Mouse (Mus musculus): ENCODE data around the gene Phkg1. TPM values are rescaled to one million over a fixed set of nuclear protein-coding genes. Genes with fewer than 3 reads are reported as not detected.

Gene Phkg1
- polyA plus RNA-seq, 1 experiment from 2014 or later = 0.24 TPM

DNA sequence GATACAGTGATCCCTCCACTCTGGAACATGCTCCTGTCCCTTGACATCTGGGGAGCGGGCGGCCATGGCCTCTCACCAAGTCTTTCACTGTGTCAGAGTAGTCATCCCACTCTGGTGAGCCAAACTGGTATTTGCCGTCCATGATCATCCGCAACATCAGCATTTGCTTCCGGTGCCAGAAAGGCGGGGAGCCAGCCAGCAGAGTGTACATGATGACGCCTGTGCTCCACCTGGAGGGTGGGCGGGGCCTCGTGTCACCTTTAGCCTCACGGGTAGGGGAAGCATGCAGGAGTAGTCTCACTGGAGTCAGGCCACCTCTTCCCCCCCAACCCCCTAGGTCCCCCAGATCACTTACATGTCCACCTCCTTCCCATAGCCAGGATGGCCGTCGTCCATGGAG, 32.5 kb downstream of the Phkg1 start:
- H3K9me3 ChIP-seq = no peaks in the 10 kb centered on the region
- no peak overlapping the region for H3K4me3 ChIP-seq
- 77% methylated on average over 12 of the region's 12 CpGs for WGBS
- no peaks in the 10 kb centered on the region for H3K4me1 ChIP-seq
- 0 out of 2 replicates have a peak, but pooled peaks cover 12% of the 10 kb centered on the region for H3K36me3 ChIP-seq
- H3K9ac ChIP-seq = no peak overlapping the region
- no peak overlapping the region for H3K4me2 ChIP-seq
- H3K27me3 ChIP-seq = no peaks in the 10 kb centered on the region
- H3K27ac ChIP-seq = no peak overlapping the region
- no peak for ATAC-seq (ENCODE audit: borderline replicate concordance, extremely low read depth, low FRiP score, low TSS enrichment)

DNA sequence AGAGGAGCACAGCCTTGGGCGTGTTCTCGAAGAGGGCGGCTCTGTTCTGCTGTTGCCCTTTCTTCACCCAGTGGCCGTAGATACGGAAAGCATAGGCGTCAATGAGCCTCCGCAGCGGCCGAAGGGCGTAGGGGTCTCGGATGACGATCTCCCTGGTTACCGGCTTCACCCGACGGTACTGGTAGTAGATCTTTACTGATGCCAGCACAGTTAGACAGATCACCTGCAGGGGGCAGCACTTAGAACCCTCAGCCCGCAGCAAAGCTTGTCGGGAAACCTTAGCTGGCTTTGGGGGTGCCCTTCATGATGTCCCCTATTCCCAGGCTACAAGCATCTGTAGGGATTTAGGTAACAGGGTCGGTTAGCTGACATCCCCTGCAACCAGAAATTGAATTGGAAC, 33.9 kb downstream of the Phkg1 start:
- Histone ChIP-seq H3K4me3 (no peak overlapping the region), H3K27me3 (no peaks in the 10 kb centered on the region), H3K4me2 (no peak overlapping the region), H3K27ac (no peak overlapping the region), H3K9ac (no peak overlapping the region), H3K4me1 (no peaks in the 10 kb centered on the region), H3K9me3 (no peaks in the 10 kb centered on the region), H3K36me3 (0 out of 2 replicates have a peak, but pooled peaks cover 18% of the 10 kb centered on the region)
- 14% methylated on average over 18 of the region's 18 CpGs for WGBS
- ATAC-seq (ENCODE audit: borderline replicate concordance, extremely low read depth, low FRiP score, low TSS enrichment) = no peak

DNA sequence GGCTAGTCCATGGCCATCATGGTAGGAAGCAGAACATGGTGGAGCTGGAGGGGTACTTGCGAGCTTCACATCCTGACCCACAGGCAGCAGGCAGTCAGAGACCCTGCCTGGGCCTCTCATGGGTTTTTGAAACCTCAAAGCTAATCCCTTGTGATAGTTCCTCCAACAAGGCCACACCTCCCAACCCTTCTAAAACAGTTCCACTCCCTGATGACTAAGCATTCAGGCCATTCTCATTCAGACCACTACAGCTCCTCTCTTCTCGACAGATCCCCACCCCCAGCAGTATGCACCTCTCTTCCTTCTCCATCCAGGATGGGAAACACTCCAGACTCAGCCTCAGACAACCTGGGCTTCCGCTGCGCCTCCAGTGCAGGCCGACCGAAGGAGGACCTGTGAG, 36.0 kb downstream of the Phkg1 start:
- Histone ChIP-seq H3K9me3 (no peaks in the 10 kb centered on the region), H3K4me1 (no peaks in the 10 kb centered on the region), H3K9ac (no peak overlapping the region), H3K36me3 (peaks cover 26% of the 10 kb centered on the region), H3K27ac (no peak overlapping the region), H3K4me2 (no peak overlapping the region), H3K4me3 (no peak overlapping the region), H3K27me3 (no peaks in the 10 kb centered on the region)
- 94% methylated on average over 6 of the region's 6 CpGs for WGBS
- no peak for ATAC-seq (ENCODE audit: borderline replicate concordance, extremely low read depth, low FRiP score, low TSS enrichment)

DNA sequence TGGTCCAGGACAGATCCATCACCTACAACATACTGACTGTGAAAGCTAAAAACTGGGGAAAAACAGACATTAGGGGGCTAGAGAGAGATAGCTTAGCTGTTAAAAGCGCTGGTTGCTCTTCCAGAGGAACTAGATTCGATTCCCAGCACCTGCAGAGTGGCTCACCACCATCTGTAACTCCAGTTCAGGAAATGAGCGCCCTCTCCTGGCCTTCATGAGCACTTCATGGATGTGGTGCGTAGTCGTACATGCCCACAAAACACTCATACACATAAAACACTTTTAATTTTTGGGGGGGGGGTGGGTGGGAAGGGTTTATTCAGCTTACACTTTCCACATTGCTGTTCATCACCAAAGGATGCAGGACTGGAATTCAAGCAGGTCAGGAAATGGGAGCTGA, 41.9 kb downstream of the Phkg1 start:
- no peak overlapping the region for H3K4me3 ChIP-seq
- no peak overlapping the region for H3K9ac ChIP-seq
- 75% methylated on average over 5 of the region's 5 CpGs for WGBS
- peaks cover 31% of the 10 kb centered on the region for H3K36me3 ChIP-seq
- ATAC-seq (ENCODE audit: borderline replicate concordance, extremely low read depth, low FRiP score, low TSS enrichment) = no peak
- H3K27me3 ChIP-seq = no peaks in the 10 kb centered on the region
- no peaks in the 10 kb centered on the region for H3K4me1 ChIP-seq
- no peak overlapping the region for H3K27ac ChIP-seq
- no peaks in the 10 kb centered on the region for H3K9me3 ChIP-seq
- no peak overlapping the region for H3K4me2 ChIP-seq

DNA sequence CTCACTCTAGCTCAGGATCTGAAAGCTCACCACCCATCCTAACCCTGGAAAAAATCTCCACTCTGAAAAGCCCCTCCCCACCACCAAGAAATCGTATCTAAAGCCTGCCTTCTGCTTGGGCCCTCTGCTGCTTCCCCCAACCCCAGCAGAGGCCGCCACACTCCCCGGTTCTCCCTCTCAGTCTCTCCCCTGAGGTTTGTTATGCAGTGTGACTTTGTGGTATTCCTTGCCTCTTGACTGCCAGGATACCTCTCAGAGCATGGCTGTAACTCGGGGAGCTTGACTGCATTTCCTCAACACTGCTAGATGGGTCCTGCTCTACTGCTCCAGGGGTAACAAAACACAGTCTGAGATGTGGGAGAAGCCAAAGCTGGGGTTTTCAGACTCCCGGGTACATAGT, 43.2 kb downstream of the Phkg1 start:
- WGBS = 44% methylated on average over 5 of the region's 5 CpGs
- H3K4me3 ChIP-seq = no peak overlapping the region
- no peak overlapping the region for H3K9ac ChIP-seq
- no peaks in the 10 kb centered on the region for H3K9me3 ChIP-seq
- no peak overlapping the region for H3K27ac ChIP-seq
- no peaks in the 10 kb centered on the region for H3K4me1 ChIP-seq
- no peak for ATAC-seq (ENCODE audit: borderline replicate concordance, extremely low read depth, low FRiP score, low TSS enrichment)
- H3K36me3 ChIP-seq = peaks cover 30% of the 10 kb centered on the region
- H3K27me3 ChIP-seq = no peaks in the 10 kb centered on the region
- H3K4me2 ChIP-seq = no peak overlapping the region

DNA sequence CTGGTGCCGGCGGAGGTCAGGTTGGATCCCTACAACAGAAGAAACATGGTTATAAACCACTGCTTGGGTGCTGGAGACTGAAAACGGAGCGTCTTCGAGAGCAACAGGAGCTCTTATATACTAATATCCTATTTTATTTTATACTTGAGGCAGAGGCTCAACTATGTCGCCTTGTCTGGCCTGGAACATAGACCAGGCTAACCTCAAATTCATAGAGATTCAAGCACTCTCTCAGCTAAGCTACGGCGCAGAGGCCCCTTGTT, 50.9 kb downstream of the Phkg1 start:
- H3K9ac ChIP-seq = peak overlapping the region; percentile 77
- no peak overlapping the region for H3K27ac ChIP-seq
- H3K4me2 ChIP-seq = peak overlapping the region; percentile 57
- H3K36me3 ChIP-seq = peaks cover 25% of the 10 kb centered on the region
- peak overlapping the region; percentile 73 for H3K4me3 ChIP-seq
- WGBS = 32% methylated on average over 8 of the region's 8 CpGs
- no peaks in the 10 kb centered on the region for H3K9me3 ChIP-seq
- ATAC-seq (ENCODE audit: borderline replicate concordance, extremely low read depth, low FRiP score, low TSS enrichment) = no peak
- H3K4me1 ChIP-seq = peaks cover 6% of the 10 kb centered on the region; the same call in 1 of the 2 replicates
- H3K27me3 ChIP-seq = no peaks in the 10 kb centered on the region

DNA sequence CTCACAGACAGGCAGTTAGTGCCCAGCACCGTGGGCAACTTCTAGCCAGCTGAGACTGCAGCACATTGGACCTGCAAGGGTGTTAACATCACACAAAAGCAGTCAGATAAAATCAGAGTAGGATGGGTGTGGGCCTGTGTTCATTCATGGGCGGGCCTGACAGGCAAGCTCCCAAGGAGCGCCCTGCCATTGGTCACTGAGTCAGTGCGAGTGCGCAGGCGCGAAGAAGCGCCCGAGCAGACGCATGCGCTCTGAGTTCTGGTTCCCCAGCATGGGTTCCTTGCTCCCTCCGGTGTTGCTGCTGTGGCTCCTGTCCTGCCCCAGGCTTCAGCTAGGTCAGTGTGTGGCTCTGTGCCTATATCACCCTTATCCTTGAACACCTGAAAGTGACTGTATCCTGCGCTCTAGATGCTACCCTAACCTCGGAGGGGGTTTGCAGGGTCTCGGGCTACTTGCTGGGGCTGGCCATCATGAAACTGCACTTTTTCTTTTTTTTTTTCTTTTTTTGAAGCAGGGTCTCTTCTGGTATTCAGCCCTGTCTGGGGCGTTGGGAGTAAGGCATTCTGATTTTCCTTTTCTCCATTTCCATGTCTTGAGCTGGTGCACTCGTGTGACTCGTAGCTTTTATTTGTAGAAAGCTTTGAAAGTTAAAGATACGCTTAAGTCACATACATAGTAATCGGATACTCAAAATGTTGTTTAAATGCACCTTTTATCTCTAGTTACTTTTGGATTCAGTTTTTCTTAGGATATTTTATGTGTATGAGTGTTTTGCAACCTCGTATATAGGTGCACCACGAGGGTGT, 51.4 kb downstream of the Phkg1 start, which contains the start of gene Sumf2:
Gene Sumf2 (plus strand): TSS at position 235 of the 806 bp plus-strand sequence.
- peak within 1 kb of the TSS; percentile 57 for H3K4me2 ChIP-seq
- WGBS = 6% methylated on average over 22 of the region's 22 CpGs
- peak within 1 kb of the TSS; percentile 77 for H3K9ac ChIP-seq
- peaks cover 6% of the 10 kb centered on the region; the same call in 1 of the 2 replicates for H3K4me1 ChIP-seq
- H3K36me3 ChIP-seq = peaks cover 25% of the 10 kb centered on the region
- H3K27me3 ChIP-seq = no peaks in the 10 kb centered on the region
- no peaks in the 10 kb centered on the region for H3K9me3 ChIP-seq
- peak within 1 kb of the TSS; percentile 66 for H3K27ac ChIP-seq
- peak within 1 kb of the TSS; percentile 73 for H3K4me3 ChIP-seq
- ATAC-seq (ENCODE audit: borderline replicate concordance, extremely low read depth, low FRiP score, low TSS enrichment) = peak; percentile 98

DNA sequence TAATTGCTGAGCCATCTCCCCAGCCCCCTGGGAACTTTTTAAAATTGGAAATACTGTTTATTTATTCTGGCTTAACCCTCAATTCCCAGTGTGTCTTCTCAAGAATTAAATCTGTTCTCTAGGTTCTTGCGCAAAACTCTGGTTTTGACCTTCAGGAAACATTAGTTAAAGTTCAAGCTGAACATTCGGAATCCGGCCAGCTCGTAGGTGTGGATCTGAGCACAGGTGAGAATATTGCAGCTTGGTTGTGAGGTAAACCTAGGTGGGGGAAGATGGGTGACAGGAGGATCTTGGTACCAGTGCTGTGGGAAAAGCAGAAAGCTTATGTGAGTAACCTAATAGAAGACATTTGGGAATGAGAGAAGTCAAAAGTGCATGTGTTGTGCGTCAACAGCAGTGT, 53.5 kb downstream of the Phkg1 start:
- 89% methylated on average over 5 of the region's 5 CpGs for WGBS
- no peak overlapping the region for H3K27ac ChIP-seq
- H3K4me3 ChIP-seq = no peak overlapping the region
- H3K4me1 ChIP-seq = peaks cover 6% of the 10 kb centered on the region; the same call in 1 of the 2 replicates
- no peak overlapping the region for H3K4me2 ChIP-seq
- H3K36me3 ChIP-seq = peaks cover 25% of the 10 kb centered on the region
- H3K9me3 ChIP-seq = no peaks in the 10 kb centered on the region
- ATAC-seq (ENCODE audit: borderline replicate concordance, extremely low read depth, low FRiP score, low TSS enrichment) = no peak
- H3K9ac ChIP-seq = no peak overlapping the region
- H3K27me3 ChIP-seq = no peaks in the 10 kb centered on the region

Other genes with a start within 250 kb of the Phkg1 start
- 4.1 and 4.7 TPM in 2 replicates for gene Zfp11, start 228.4 kb downstream of the Phkg1 start, polyA plus RNA-seq (2015; fragmentation: Nextera tagmentation; extraction: Ambion mirVana)
- not detected in 2 replicates for gene Sept14, start 190.0 kb downstream of the Phkg1 start, polyA plus RNA-seq (2015; fragmentation: Nextera tagmentation; extraction: Ambion mirVana)
- 183 and 186 TPM in 2 replicates for gene Mrps17, start 183.1 kb downstream of the Phkg1 start, polyA plus RNA-seq (2015; fragmentation: Nextera tagmentation; extraction: Ambion mirVana)
- 91.9 and 95.3 TPM in 2 replicates for gene Nipsnap2, start 173.5 kb downstream of the Phkg1 start, polyA plus RNA-seq (2015; fragmentation: Nextera tagmentation; extraction: Ambion mirVana)
- 30.4 and 31.9 TPM in 2 replicates for gene Psph, start 111.1 kb downstream of the Phkg1 start, polyA plus RNA-seq (2015; fragmentation: Nextera tagmentation; extraction: Ambion mirVana)
- gene Sumf2, start 51.6 kb downstream of the Phkg1 start, polyA plus RNA-seq (2015; fragmentation: Nextera tagmentation; extraction: Ambion mirVana) = 42.9 and 48.3 TPM in 2 replicates
- gene Chchd2, start 11.1 kb downstream of the Phkg1 start, polyA plus RNA-seq (2015; fragmentation: Nextera tagmentation; extraction: Ambion mirVana) = 847 and 887 TPM in 2 replicates
- 4.6 and 5.1 TPM in 2 replicates for gene Zbed5, start 2.8 kb downstream of the Phkg1 start, polyA plus RNA-seq (2015; fragmentation: Nextera tagmentation; extraction: Ambion mirVana)
- 2.3 and 2.7 TPM in 2 replicates for gene Nupr1l, start 10.0 kb upstream of the Phkg1 start, polyA plus RNA-seq (2015; fragmentation: Nextera tagmentation; extraction: Ambion mirVana)
- 24.8 and 27.2 TPM in 2 replicates for gene Vkorc1l1, start 43.4 kb upstream of the Phkg1 start, polyA plus RNA-seq (2015; fragmentation: Nextera tagmentation; extraction: Ambion mirVana)
- 65.0 and 65.6 TPM in 2 replicates for gene Gusb, start 104.5 kb upstream of the Phkg1 start, polyA plus RNA-seq (2015; fragmentation: Nextera tagmentation; extraction: Ambion mirVana)
- 25.8 and 30.9 TPM in 2 replicates for gene Asl, start 130.7 kb upstream of the Phkg1 start, polyA plus RNA-seq (2015; fragmentation: Nextera tagmentation; extraction: Ambion mirVana)
- gene Crcp, start 130.7 kb upstream of the Phkg1 start, polyA plus RNA-seq (2015; fragmentation: Nextera tagmentation; extraction: Ambion mirVana) = 39.1 and 40.1 TPM in 2 replicates
- 69.6 and 70.8 TPM in 2 replicates for gene Tpst1, start 174.8 kb upstream of the Phkg1 start, polyA plus RNA-seq (2015; fragmentation: Nextera tagmentation; extraction: Ambion mirVana)
- 5.8 and 6.5 TPM in 2 replicates for gene Kctd7, start 246.3 kb upstream of the Phkg1 start, polyA plus RNA-seq (2015; fragmentation: Nextera tagmentation; extraction: Ambion mirVana)